Mouse (Mus musculus): ENCODE measurements around the gene Katnal1.

Katnal1 gene

DNA sequence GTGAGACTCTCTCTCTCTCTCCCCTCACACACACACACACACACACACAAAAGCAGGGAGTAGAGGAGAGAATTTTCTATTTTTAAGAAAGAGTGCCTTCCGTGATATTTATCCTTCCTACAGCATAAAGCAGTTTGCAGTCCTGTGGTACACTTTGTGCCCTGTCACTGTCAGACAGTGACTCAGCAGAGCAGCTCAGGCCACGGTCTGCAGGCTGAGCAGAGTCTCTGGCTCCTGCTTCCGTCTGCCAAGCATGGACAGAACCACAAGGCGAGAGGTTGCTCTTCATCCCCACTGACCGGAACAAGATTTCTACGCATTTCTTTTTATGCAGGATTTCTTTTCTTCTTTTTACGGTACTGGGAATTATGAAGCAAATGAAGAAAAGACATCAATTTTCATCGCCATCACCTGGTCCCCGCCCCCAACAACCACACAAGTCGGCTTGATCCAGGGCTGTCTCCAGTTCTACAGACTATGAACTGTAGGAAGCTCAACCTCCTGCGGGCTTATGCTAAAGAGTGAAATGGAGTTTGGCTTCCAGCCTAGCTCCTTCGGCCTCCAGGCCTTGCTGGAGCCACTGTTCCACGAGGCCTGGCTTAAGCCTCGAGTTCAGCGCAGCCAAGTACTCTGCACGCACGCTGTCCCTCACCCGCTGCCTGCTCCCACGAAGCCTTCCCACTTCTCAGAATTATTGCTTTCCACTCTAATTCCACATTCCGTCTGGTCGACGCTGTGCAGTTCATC, 25.4 kb upstream of the Katnal1 start:
- DNase-seq (ENCODE audit: low spot score) = no peak

DNA sequence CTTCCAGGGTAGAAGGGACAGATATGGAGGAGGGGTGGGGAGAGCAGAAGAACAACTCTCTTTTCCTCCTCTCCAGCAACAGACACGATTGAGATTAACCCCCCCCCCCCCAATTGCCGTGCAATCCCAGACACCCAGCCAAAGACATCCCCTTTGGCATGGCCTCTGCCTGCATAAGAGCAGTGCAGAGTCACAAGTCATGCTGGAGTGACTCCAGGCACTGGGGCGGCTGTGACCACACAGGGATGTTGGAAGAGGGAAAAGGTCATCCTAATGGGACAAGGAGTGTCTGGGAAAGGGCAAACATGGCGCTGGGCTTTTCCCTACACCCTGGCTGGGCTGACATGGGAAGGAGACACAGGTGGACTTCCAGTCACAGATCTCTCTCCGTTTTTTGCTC, 24.0 kb upstream of the Katnal1 start:
- peak; percentile 52 for DNase-seq (ENCODE audit: low spot score)

DNA sequence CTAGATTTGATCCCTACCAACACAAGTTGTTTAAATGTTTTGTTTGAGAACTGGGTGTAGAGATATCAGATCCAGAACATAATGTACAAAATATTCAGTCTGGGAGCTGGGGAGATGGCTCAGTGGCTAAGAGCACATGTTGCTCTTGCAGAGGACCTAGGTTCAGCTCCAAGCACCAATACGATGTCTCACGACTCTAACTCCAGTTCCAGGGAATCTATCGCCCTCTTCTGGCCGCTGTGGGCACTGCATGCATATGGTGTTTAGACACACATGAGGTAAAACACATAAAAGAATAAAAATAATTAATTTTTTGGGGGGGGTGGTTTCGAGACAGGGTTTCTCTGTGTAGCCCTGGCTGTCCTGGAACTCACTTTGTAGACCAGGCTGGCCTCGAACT, 23.3 kb upstream of the Katnal1 start:
- peak; percentile 30 for DNase-seq (ENCODE audit: low spot score)

DNA sequence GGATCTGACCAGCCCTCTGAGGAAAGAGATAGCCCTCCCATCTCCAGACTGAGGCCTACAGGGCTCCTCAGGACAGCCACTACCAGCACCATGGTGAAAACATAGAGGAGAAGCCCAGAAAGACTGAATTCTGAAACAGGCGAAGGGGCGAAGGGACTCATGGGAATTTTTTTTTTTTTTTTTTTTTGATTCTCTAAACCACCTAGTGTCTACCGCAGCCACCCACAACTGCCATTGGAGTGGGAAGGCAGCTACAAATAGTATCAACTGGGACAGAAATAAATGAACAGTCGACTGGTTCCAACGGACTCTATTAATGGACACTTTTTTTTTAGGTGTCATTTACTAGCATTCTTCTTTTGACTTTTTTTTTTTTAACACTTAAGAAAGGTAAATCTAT, 22.2 kb upstream of the Katnal1 start:
- no peak for DNase-seq (ENCODE audit: low spot score)

DNA sequence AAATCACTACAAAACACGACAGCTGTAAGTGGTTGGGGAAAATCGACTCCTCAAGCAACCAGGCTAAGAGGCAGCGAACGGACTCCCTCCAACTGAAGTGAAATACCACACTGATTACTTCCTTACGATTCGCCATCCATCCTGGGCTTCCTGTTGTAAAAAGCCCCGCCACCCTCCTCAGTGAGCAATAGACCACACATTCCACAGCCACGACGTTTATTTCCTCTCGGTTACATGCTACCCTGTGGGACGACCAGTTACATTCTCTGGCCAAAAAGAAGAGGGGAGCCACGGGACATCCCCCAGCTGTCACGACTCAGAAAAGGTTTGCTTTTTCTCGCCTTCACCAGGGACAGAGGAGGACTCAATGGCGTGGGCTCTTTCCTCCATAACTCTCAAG, 20.9 kb upstream of the Katnal1 start:
- no peak for DNase-seq (ENCODE audit: low spot score)

DNA sequence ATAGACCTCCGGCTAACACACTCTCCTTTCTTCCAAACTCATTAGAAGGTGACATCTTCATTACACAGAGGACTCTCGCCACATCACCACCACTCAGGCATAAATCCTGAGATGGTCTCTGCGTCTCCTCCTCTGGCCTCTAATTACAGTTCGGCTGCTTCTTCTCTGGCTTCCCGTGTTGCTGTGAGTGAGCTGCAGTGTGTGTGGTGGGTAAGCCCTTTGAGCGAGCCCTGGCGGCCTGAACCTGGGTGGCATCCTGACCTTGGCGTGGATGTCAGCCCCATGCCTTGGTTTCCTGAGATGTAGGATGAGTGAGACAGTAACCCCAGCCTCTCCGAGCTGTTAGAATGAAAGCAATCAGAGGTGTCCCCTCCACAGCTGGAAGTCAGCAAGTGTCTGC, 19.5 kb upstream of the Katnal1 start:
- no peak for DNase-seq (ENCODE audit: low spot score)

DNA sequence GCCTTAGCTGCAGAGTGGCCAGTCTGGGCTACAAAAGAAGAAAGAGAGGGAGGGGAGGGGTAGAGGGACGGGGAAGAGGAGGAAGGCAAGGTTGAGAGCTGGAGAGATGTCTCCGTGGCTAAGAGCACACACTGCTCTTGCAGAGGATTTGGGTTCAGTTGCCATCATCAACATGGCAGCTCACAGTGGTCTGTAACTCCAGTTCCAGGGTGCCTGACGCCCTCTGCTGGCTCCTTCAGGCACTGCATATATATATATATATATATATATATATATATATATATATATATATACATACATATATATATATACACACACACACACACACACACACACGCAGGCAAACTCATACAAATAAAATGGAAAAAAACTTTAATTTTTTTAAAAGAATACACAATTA, 18.3 kb upstream of the Katnal1 start:
- DNase-seq (ENCODE audit: low spot score) = no peak

DNA sequence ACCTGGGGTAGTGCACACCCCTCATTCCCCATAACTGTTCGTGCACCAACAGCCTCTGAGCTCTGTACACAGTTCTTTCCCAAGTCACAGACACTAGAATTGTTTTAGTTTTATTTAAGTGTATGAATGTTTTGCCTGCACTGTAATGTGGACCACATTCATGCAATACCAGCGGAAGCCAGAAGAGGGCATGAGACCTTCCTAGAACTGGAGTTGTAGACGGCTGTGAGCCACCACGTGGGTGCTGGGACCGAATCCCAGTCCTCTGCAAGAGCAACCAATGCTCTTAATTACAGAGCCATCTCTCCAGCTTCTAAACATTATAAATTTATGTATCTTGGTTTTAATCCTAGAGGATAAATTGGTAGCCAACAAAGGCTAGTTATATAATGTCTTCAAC, 17.7 kb upstream of the Katnal1 start:
- no peak for DNase-seq (ENCODE audit: low spot score)

DNA sequence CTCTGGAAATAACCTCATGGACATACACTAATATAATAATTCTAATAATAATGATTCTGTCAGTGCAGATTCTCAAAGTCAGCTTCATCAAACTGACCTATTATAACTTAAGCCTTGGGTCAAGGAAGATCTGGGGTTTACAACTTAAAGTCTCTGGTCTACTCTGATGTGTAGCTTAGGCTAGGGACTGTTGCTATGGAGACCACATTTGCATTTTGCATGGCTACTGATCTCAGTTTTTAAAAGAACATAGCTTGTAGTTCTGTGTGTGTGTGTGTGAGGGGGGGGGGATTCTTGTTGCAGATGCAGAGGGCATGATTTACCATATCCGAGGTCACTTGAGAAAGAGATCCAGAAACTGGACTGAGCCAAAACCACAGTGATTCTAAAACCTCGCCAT, 16.6 kb upstream of the Katnal1 start:
- DNase-seq (ENCODE audit: low spot score) = no peak

DNA sequence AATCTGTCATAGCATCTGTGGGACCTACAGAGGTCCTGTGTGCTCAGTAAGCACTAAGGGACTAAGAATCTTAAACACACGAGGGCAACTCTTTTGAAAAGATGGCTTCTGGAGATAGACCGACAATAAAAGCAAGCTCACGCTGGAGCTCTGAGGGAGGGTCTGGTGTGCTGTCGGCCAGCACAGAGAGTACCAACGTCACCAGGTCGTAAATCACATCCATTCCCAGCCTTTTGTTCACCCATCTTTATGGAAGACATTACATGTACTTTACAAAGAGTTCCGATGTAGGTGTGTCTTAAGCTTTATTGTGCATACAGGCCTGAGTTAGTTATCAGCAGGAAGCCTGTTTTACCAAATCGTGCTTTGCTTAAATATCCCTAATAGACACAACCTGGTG, 14.9 kb upstream of the Katnal1 start:
- no peak for DNase-seq (ENCODE audit: low spot score)

DNA sequence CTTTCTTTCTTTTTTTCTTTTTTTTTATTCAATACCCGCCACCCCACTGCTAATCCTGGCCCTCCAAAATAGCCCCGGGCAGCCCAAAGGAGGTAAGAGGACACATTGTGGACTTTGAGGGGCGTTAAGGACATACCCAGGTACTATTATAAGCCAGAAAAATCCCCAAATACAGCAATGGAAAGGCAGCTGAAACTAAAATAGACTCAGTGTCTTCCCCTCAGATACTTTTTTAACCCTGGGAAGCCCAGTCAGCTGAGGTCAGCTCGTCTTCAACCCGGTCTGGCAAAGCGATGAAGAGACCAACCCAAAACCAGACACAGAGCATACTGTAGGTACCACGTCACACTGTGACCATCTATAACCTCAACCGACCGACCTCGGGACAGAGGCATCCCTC, 14.3 kb upstream of the Katnal1 start:
- no peak for DNase-seq (ENCODE audit: low spot score)

DNA sequence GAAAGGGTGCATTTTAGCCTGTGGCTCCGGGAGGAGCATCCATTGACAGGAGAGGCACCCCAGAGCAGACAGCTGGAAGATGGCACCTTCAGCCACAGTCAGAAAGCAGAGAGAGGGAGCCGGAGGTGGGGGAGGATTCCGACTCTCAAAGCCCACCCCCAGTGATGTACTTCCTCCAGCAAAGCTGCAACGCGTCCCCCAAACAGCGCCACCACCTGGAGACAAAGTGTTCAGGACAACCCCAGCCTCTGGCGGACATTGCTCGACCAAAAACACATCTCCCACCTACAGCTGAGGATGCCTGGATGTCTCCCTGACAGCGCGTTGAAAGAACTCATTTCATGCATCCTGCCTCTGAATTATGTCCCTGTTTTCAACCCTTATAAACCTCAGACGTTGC, 13.8 kb upstream of the Katnal1 start:
- DNase-seq (ENCODE audit: low spot score) = no peak

DNA sequence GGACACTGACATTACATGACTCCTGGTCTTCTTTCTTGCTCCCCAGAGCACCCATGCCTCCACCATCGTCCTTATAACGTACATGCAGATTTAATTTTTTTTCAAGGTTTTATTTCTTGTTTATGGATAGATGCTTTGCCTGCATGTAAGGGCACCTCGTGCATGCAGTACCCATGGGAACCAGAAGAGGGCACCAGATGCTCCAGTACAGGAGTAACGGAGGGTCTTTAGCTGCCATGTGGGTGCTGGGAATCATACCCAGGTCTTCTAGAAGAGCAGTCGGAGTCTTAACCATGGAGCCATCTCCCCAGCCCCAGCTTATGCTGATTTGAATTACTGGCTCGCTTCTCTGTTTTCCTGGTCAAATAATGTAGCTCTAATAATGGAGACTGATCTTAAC, 13.2 kb upstream of the Katnal1 start:
- no peak for DNase-seq (ENCODE audit: low spot score)

DNA sequence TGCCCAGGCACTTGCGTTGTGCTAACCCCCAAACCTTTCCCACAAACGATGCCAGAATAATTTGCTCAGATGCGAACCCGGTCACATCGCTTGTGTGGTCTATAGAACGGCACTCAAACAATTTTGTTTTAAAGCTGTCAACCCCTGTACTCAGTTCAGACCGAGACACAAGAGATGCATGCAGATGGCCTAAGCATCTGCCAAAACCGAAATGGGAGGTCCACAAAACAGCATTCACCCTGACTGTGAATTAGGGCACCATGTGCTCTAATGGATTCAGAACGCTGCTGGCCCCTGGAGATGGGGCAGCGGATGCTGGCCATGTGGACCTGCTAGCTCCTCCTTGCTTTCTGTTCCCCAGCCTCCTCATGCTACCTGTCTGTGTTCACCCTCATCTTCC, 12.7 kb upstream of the Katnal1 start:
- no peak for DNase-seq (ENCODE audit: low spot score)

DNA sequence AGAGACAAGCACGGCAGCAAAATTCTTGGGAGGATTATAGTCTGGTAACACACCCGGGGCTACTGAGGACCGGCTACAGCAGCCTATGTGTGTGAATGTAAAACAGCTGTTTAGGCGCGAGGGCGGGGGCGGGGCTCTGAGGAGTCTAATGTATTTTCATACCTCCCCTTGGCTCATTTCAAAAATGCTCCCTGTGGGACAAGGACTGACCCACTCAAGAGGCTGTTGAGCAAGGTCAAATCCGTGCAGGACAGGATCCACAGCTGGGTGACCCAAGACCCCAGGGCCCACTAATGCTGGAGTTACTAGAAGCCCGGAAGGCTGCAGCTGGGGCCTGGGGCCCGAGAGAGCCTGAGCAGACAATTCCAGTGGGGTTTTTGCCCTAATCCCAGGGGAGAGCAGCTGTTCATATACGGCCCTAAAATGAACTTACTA, 10.8 kb upstream of the Katnal1 start:
- DNase-seq (ENCODE audit: low spot score) = no peak

DNA sequence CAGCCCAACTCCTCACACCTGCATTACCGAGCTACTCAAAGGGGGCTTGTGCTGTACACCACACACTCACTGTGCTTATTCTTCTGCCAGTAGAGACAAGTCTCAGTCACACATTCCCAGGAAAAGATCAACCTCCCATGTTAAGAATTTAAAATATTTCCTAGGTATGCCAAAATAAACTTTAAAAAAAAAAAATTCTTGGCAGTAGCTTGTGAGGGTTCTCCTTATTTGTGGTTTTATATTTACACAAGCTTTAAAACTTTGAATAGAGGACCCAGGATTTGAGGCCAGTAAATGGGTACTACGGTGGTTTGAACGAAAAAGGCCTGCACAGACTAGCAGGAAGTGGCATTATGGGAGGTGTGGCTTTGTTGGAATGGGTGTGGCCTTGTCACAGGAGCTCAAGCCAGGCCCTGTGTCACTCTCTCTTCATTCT, 7.4 kb upstream of the Katnal1 start:
- DNase-seq (ENCODE audit: low spot score) = no peak

DNA sequence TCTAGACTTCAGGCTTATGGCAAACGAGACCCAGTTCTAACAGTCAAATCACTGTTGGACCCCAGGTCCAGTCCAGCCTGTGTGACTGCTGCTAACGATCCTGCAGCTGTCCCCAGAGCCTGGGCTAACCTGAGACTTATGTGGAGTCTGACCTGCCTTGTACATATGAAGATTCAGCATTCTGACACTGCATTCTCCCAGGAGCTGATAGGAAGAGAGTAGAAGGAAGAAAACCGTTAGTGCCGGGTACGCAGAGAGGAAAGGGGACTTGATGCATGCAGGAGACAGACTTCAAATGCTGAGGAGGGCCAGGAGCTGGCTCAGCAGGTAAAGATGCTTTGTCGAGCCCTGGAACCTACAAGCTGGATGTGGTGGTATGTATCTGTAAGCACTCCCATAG, 6.8 kb upstream of the Katnal1 start:
- DNase-seq (ENCODE audit: low spot score) = no peak

DNA sequence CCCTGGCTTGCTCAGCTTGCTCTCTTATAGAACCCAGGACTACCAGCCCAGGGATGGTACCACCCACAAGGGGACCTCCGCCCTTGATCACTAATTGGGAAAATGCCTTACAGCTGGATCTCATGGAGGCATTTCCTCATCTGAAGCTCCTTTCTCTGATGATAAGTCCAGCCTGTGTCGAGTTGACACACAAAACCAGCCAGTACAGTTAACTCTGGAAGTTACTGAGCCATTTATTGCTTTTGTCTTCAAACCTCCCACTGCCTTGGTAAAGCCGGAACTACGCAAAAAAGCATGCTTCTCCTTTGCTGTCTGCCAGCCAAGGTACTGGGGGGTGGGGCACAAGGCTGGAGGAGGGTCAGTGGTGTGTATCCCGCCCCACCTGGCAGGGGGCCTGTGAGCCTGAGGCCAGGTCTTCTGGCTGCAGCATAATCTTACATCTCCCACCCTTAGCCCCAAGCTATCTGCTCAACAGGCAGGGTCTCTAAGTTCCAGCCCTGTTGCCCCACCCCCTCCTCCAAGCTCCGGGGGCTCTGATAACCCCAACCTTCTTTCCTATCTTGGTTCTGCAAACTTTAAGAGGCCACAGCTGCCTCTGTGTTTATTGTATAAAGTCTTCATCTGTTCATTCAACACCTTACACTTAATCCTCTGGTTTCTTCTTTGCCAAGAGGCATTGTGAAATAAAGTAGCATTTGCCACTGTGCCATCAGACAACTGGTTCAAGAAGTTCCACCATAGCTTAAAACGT, 6.1 kb upstream of the Katnal1 start:
- DNase-seq (ENCODE audit: low spot score) = no peak

DNA sequence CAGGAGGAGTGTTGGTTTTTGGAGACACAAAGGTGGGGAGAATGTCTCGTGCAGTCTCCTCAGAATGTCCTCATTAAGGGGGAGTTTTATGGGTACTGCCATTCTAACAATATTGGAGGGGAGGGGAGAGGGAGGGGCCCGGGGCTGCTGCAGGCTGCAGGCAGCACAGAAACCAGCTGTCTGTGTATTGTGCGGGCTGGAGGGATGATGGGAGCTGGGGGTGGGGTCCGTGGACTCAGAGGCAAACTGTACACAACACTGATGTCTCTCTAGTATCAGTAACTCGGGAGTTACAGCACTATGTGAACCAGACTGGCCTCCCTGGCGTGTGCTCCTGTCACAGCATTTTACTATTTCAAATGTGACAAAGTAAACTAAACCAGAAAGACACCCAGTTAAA, 5.3 kb upstream of the Katnal1 start:
- no peak for DNase-seq (ENCODE audit: low spot score)

DNA sequence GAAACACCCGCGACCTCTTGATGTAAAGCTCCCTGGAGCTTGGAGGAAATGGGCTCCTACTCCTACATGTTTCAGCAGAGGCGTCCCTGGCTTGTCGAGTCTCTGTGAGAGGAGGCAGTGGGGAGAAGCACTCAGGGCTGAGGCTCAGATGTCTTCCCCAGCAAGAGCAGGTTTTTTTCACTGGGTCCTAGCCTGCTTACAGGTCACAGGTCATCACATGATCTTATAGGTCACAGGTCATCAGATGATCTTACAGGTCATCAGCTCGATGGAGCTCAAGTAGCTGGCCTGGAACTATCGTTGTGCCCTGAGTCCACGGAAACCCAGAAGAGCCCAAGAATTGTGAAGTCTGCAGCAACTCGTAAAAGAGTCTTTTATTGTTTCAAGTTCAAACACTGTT, 4.6 kb upstream of the Katnal1 start:
- DNase-seq (ENCODE audit: low spot score) = no peak

DNA sequence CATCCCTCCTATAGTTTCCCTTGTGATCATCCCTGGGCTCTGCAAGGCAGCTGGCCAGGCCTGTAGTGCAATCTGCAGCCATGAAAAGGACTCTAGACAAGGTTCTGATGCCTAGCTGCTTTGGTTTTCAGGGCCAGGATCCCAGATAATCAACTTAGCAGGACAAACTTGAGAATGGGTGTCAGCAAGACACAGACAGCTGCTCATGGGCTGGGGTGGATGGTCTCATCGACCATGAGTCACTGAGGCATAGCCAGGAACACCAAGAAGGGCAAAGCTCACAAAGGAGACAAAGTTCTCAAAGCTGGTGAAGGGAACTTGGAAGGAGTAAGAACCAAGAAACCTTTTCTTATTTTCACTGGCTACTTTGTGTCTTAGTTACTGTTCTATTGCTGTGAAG, 2.2 kb upstream of the Katnal1 start:
- no peak for DNase-seq (ENCODE audit: low spot score)

DNA sequence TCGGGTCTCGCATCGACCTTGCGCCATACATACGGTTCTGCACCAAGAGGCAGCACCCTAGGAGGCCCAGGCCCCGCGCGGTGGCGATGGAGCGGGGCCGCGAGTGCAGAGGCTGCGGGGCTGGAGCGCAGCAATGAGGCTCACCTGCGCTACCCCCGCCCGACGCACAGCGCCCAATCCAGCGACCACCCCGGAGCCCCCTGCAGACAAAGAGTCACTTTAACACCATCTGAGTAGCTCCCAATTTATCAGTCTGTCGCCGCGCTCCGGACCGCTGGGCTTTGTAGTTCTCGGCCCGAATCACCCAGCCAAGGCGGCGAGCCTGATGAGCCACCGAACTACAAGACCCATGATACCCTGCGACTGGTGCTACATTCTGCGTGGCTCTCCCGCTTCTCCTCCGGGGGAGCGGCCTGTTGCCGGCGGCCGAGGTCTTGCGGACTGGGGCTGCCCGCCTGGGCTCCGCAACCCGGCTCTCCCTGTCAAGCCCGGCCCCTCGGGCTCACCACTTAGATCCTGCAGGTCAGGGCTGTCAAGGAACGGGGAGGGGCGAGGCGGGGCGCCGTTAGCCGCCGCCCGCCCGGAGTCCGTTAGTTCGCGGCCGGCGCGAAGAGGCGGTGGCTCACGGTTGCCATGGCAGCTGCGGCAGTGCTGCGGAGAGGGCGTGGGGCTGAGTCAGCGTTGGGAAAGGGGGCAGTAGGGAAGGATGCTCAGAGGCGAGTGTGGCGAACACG, 571 bp downstream of the Katnal1 start:
- peak; percentile 98 for DNase-seq (ENCODE audit: low spot score)

DNA sequence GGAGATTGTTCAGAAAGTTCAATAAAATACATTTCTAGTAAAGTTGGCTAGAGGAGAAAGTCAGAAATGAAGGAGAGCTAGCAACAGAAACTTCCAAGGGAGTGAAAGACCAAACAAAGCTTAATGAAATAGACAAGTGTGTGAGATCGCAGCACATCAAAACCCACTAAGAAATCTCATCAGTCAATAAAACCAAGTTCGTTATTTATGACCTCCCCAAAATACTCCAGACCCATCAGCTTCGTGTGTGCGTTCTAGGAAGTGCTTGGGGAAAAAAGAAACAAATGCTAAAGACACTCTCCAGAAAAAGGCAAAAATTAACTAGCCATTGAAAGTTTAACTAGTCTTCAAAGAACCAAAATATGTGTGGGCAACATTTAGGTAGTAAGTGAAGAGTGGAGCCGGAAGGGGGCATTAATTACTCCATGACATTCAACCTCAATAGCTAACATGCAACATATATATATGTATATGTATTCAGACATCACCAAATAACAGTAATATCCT, 1.4 kb downstream of the Katnal1 start:
- DNase-seq (ENCODE audit: low spot score) = peak; percentile 18

Measured in MN1 (cell line).